Mouse (Mus musculus) myocyte (in vitro differentiated cells): ENCODE results near the gene Zbtb42.

ENCODE experiments used
- E2F4 ChIP-seq: IDR thresholded peaks from one replicate; pipeline ENCODE4 v1.6.1; 2011; ENCODE audit warnings: mild to moderate bottlenecking, control low read depth, moderate library complexity; ENCODE audit not compliant: insufficient read depth
- MYOD1 ChIP-seq, 3 experiments: IDR thresholded peaks; one replicate each; pipeline ENCODE4 v1.6.1; 2011; ENCODE audit warnings: control low read depth in 2 of 3, low read depth in 2 of 3, mild to moderate bottlenecking in 2 of 3, moderate library complexity in 1 of 3; ENCODE audit not compliant: insufficient read length in 2 of 3, control insufficient read depth in 1 of 3
- MYOG ChIP-seq, 3 experiments: IDR thresholded peaks; one replicate each; pipeline ENCODE4 v1.6.1; 2011; ENCODE audit warnings: control low read depth in 2 of 3, low read depth in 2 of 3, mild to moderate bottlenecking in 2 of 3; ENCODE audit not compliant: insufficient read length in 2 of 3, control insufficient read depth in 1 of 3, insufficient read depth in 1 of 3
- POLR2A ChIP-seq: IDR thresholded peaks from one replicate; pipeline ENCODE4 v1.6.1; 2011; ENCODE audit warnings: low read depth, mild to moderate bottlenecking, control low read depth, moderate library complexity; ENCODE audit not compliant: insufficient read length
- POLR2AphosphoS2 ChIP-seq: IDR thresholded peaks from one replicate; pipeline ENCODE4 v1.6.1; 2011; ENCODE audit warnings: low read depth, control low read depth; ENCODE audit not compliant: insufficient read length
- SRF ChIP-seq: IDR thresholded peaks from one replicate; pipeline ENCODE4 v1.6.1; 2011; ENCODE audit warnings: low read depth; ENCODE audit not compliant: control insufficient read depth, insufficient read length
- TCF12 ChIP-seq: IDR thresholded peaks from one replicate; pipeline ENCODE4 v1.6.1; 2011; ENCODE audit warnings: mild to moderate bottlenecking, control low read depth; ENCODE audit not compliant: poor library complexity, insufficient read depth, severe bottlenecking
- USF1 ChIP-seq: IDR thresholded peaks from one replicate; pipeline ENCODE4 v1.6.1; 2011; ENCODE audit warnings: low read depth, mild to moderate bottlenecking, control low read depth, moderate library complexity

DNA sequence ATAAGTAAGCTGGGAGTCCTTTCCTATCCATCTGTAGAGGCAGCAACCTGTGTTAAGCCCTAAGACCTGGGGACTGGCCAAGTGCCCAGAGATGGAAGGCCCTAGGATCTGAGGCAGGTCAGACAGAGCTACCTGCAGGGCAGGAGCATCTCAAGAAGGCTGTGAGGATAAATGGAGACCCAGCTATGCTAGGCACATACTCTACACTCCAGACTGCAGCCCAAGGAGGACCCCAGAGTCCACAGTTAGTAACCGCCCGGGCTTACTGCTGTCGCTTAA lies 17.4 kb upstream of the Zbtb42 start:
- TF ChIP-seq USF1 (no peak), POLR2AphosphoS2 (no peak), E2F4 (no peak), MYOG (IDR thresholded peaks at IDR 0.05; ENCODE audit: control insufficient read depth in 1 of 3, insufficient read depth in 1 of 3, insufficient read length in 2 of 3, low read depth in 2 of 3) (no peak), POLR2A (no peak), MYOD1 (IDR thresholded peaks at IDR 0.05; ENCODE audit: control insufficient read depth in 1 of 3, insufficient read length in 2 of 3, low read depth in 2 of 3) (no peak), TCF12 (no peak), SRF (no peak)
